ENCODE assay signal across 9 mouse cellular contexts in genomic region chr12:76080876-76081556, GRCm38 (mm10).
A peak's percentile ranks its signal among the peaks of the same experiment; 100 is the strongest.
DNase-seq lines count a peak whose midpoint lies in the region; ATAC-seq and TF ChIP-seq lines count a peak whose summit lies in the region.
"Had no signal": no experiment of that assay in that cellular context is flagged by ENCODE, and none has a peak within 500 bp of the region (broad histone marks: within the 10 kb centered on the region; RNA-seq: fewer than 3 reads in every experiment).

No protein-coding gene starts in this region.

- H3K4me2 ChIP-seq in kidney, embryonic 16.5 days (replicated peaks; ENCODE audit: low read depth, low read length), result peak overlapping the region; percentile 57
- H3K4me2 ChIP-seq in embryonic facial prominence, embryonic 12.5 days (replicated peaks), result peak overlapping the region; percentile 50
- H3K4me2 ChIP-seq in hindbrain, postnatal 0 days (ENCODE audit: low read depth, low read length), result peak overlapping the region; percentile 63
- peak overlapping the region; percentile 60 for H3K4me2 ChIP-seq in neural tube, embryonic 12.5 days (replicated peaks)

- peaks cover 24% of the 10 kb centered on the region for H3K4me1 ChIP-seq in kidney, embryonic 16.5 days (ENCODE audit: insufficient read depth, low read length)
- H3K4me1 ChIP-seq in embryonic facial prominence, embryonic 12.5 days, result peaks cover 30% of the 10 kb centered on the region
- peaks cover 9% of the 10 kb centered on the region for H3K4me1 ChIP-seq in hindbrain, postnatal 0 days (ENCODE audit: insufficient read depth, low read length)
- H3K4me1 ChIP-seq in neural tube, embryonic 12.5 days, result peaks cover 20% of the 10 kb centered on the region

- no peak overlapping the region for H3K27ac ChIP-seq in kidney, embryonic 16.5 days (ENCODE audit: low read length)
- H3K27ac ChIP-seq in embryonic facial prominence, embryonic 12.5 days, result no peak overlapping the region
- H3K27ac ChIP-seq in hindbrain, postnatal 0 days, result peak overlapping the region; percentile 90
- H3K27ac ChIP-seq in neural tube, embryonic 12.5 days, result peak overlapping the region; percentile 75

- peaks cover 6% of the 10 kb centered on the region for H3K36me3 ChIP-seq in kidney, embryonic 16.5 days (ENCODE audit: insufficient read depth, low read length)
- H3K36me3 ChIP-seq in embryonic facial prominence, embryonic 12.5 days, result peaks cover 32% of the 10 kb centered on the region
- H3K36me3 ChIP-seq in hindbrain, postnatal 0 days (ENCODE audit: insufficient read depth, low read length), result 0 out of 2 replicates have a peak, but pooled peaks cover 4% of the 10 kb centered on the region
- peaks cover 19% of the 10 kb centered on the region for H3K36me3 ChIP-seq in neural tube, embryonic 12.5 days

- no peak for ATAC-seq in kidney, embryonic 16.5 days (ENCODE audit: low FRiP score, low TSS enrichment)
- ATAC-seq in embryonic facial prominence, embryonic 12.5 days (ENCODE audit: insufficient number of reproducible peaks, insufficient read depth, low FRiP score, low TSS enrichment), result no peak
- peak; percentile 41; the same call in 1 of the 2 replicates for ATAC-seq in hindbrain, postnatal 0 days
- ATAC-seq in neural tube, embryonic 12.5 days (ENCODE audit: low FRiP score, low read depth), result peak; percentile 64
- ATAC-seq in granulocyte monocyte progenitor cell, adult 5-6 weeks (replicated peaks; ENCODE audit: poor library complexity, severe bottlenecking), result no peak

- H3K9ac ChIP-seq in kidney, embryonic 16.5 days (replicated peaks; ENCODE audit: low read length), result no peak overlapping the region
- peak overlapping the region; percentile 21; the same call in 1 of the 2 replicates for H3K9ac ChIP-seq in embryonic facial prominence, embryonic 12.5 days
- H3K9ac ChIP-seq in hindbrain, postnatal 0 days (replicated peaks; ENCODE audit: low read length), result peak overlapping the region; percentile 61
- H3K9ac ChIP-seq in neural tube, embryonic 12.5 days, result peak overlapping the region; percentile 48

- peak overlapping the region; percentile 29 for H3K4me3 ChIP-seq in kidney, embryonic 16.5 days (ENCODE audit: low read length)
- H3K4me3 ChIP-seq in embryonic facial prominence, embryonic 12.5 days, result peak overlapping the region; percentile 26
- H3K4me3 ChIP-seq in hindbrain, postnatal 0 days (ENCODE audit: low read length), result peak overlapping the region; percentile 40
- H3K4me3 ChIP-seq in neural tube, embryonic 12.5 days, result peak overlapping the region; percentile 34
- H3K4me3 ChIP-seq: megakaryocyte, embryonic 14.5 days had no signal

- 30% methylated on average over 14 of the region's 14 CpGs for WGBS in kidney, embryonic 16.5 days
- 34% methylated on average over 14 of the region's 14 CpGs for WGBS in embryonic facial prominence, embryonic 12.5 days
- WGBS in hindbrain, postnatal 0 days, result 39% methylated on average over 14 of the region's 14 CpGs
- 44% methylated on average over 14 of the region's 14 CpGs for WGBS in neural tube, embryonic 12.5 days

- DNase-seq in kidney, postnatal 4 days, result no peak
- no peak for DNase-seq in hindbrain, postnatal 0 days (ENCODE audit: low spot score)
- DNase-seq in testis, postnatal 14 days (ENCODE audit: low spot score), result no peak
- no peak for DNase-seq in MN1 (ENCODE audit: low spot score)

- no peaks in the 10 kb centered on the region for H3K27me3 ChIP-seq in kidney, embryonic 16.5 days (ENCODE audit: insufficient read depth, low read length)
- no peaks in the 10 kb centered on the region for H3K27me3 ChIP-seq in embryonic facial prominence, embryonic 12.5 days
- H3K27me3 ChIP-seq in hindbrain, postnatal 0 days (ENCODE audit: insufficient read depth, low read length), result no peaks in the 10 kb centered on the region
- no peaks in the 10 kb centered on the region for H3K27me3 ChIP-seq in neural tube, embryonic 12.5 days (replicated peaks)

- no peak for TF ChIP-seq CTCF in hindbrain, postnatal 0 days (IDR thresholded peaks at IDR 0.05; ENCODE audit: low read depth)

- no peaks in the 10 kb centered on the region for H3K9me3 ChIP-seq in kidney, embryonic 16.5 days (ENCODE audit: low read length)
- H3K9me3 ChIP-seq in embryonic facial prominence, embryonic 12.5 days, result no peaks in the 10 kb centered on the region
- H3K9me3 ChIP-seq in hindbrain, postnatal 0 days (ENCODE audit: low read length), result no peaks in the 10 kb centered on the region
- no peaks in the 10 kb centered on the region for H3K9me3 ChIP-seq in neural tube, embryonic 12.5 days
- H3K9me3 ChIP-seq: megakaryocyte, embryonic 14.5 days had no signal

Comparison
In these comparisons a context has a peak if more than half of its experiments do, and no peak if none do; other contexts are left out.
1. ATAC-seq: peak in hindbrain, postnatal 0 days (single experiment) and neural tube, embryonic 12.5 days (single experiment); none in kidney, embryonic 16.5 days (single experiment), embryonic facial prominence, embryonic 12.5 days (single experiment) and granulocyte monocyte progenitor cell, adult 5-6 weeks (single experiment).
2. H3K27ac ChIP-seq: peak in hindbrain, postnatal 0 days (single experiment) and neural tube, embryonic 12.5 days (single experiment); none in kidney, embryonic 16.5 days (single experiment) and embryonic facial prominence, embryonic 12.5 days (single experiment).
3. Peak in every context shown above with its lines, with median percentiles within 50 percentile points of each other: H3K4me2 ChIP-seq and H3K4me3 ChIP-seq.